Mouse (Mus musculus): ENCODE data around the gene 1110008P14Rik.

DNA sequence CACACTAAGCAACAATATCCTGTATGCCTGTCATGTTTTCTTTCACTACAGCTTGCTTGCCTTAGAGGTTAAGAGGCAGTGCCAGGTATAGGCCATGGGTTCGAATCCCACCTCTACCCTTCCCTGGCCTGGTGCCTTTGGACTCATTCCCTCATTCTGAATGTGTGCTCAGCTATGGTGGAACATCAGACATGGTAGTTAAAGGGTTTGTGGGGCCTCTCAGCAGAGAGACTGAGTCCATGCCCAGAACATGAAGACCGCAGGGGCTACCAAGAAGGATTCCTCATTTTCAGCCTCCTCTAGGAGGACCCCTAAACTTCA, 38.4 kb downstream of the 1110008P14Rik start:
- no peak for TF ChIP-seq POLR2A (IDR thresholded peaks at IDR 0.05; ENCODE audit: insufficient read length, low read depth)
- no peak for TF ChIP-seq MAX (IDR thresholded peaks at IDR 0.05; ENCODE audit: low read depth)

Data from myocyte (in vitro differentiated cells).